Mouse (Mus musculus) myocyte (in vitro differentiated cells): ENCODE results near the gene Wdr34.

ENCODE experiments used
- CEBPB ChIP-seq: IDR thresholded peaks from 2 replicates; pipeline ENCODE4 v1.6.1; 2011; ENCODE audit warnings: mild to moderate bottlenecking, moderate library complexity; ENCODE audit not compliant: poor library complexity, insufficient read depth, severe bottlenecking
- E2F4 ChIP-seq: IDR thresholded peaks from one replicate; pipeline ENCODE4 v1.6.1; 2011; ENCODE audit warnings: mild to moderate bottlenecking, control low read depth, moderate library complexity; ENCODE audit not compliant: insufficient read depth
- MAX ChIP-seq: IDR thresholded peaks from one replicate; pipeline ENCODE4 v1.6.1; 2011; ENCODE audit warnings: low read depth, mild to moderate bottlenecking, control low read depth
- MYOD1 ChIP-seq, 3 experiments: IDR thresholded peaks; one replicate each; pipeline ENCODE4 v1.6.1; 2011; ENCODE audit warnings: control low read depth in 2 of 3, low read depth in 2 of 3, mild to moderate bottlenecking in 2 of 3, moderate library complexity in 1 of 3; ENCODE audit not compliant: insufficient read length in 2 of 3, control insufficient read depth in 1 of 3
- MYOG ChIP-seq, 3 experiments: IDR thresholded peaks; one replicate each; pipeline ENCODE4 v1.6.1; 2011; ENCODE audit warnings: control low read depth in 2 of 3, low read depth in 2 of 3, mild to moderate bottlenecking in 2 of 3; ENCODE audit not compliant: insufficient read length in 2 of 3, control insufficient read depth in 1 of 3, insufficient read depth in 1 of 3
- POLR2A ChIP-seq: IDR thresholded peaks from one replicate; pipeline ENCODE4 v1.6.1; 2011; ENCODE audit warnings: low read depth, mild to moderate bottlenecking, control low read depth, moderate library complexity; ENCODE audit not compliant: insufficient read length
- POLR2AphosphoS2 ChIP-seq: IDR thresholded peaks from one replicate; pipeline ENCODE4 v1.6.1; 2011; ENCODE audit warnings: low read depth, control low read depth; ENCODE audit not compliant: insufficient read length
- REST ChIP-seq: IDR thresholded peaks from one replicate; pipeline ENCODE4 v1.6.1; 2011; ENCODE audit warnings: mild to moderate bottlenecking, control low read depth, moderate library complexity; ENCODE audit not compliant: insufficient read depth, insufficient read length

- TF ChIP-seq POLR2A (no peak), POLR2AphosphoS2 (no peak), MAX (no peak), MYOD1 (IDR thresholded peaks at IDR 0.05; ENCODE audit: control insufficient read depth in 1 of 3, insufficient read length in 2 of 3, low read depth in 2 of 3) (no peak), E2F4 (no peak), MYOG (IDR thresholded peaks at IDR 0.05; ENCODE audit: control insufficient read depth in 1 of 3, insufficient read depth in 1 of 3, insufficient read length in 2 of 3, low read depth in 2 of 3) (no peak), CEBPB (no peak), REST (no peak)
Measured at GRCm38 (mm10) chr2:30067962-30068361, 19.3 kb upstream of the Wdr34 start.
